Mouse (Mus musculus) CH12.LX (cell line): ENCODE measurements around the gene Nr1h4. TPM values are rescaled to one million over a fixed set of nuclear protein-coding genes. Genes with fewer than 3 reads are reported as not detected.

Experiments
- DNase-seq: peaks from one replicate; pipeline ENCODE4 v3.0.0-alpha.2; 2013; ENCODE audit errors: extremely low read depth
- H3K27ac ChIP-seq: 2 replicates; pipeline ENCODE4 v1.5.1; 2012; ENCODE audit warnings: low read depth, mild to moderate bottlenecking, control low read depth, moderate library complexity; ENCODE audit not compliant: insufficient read depth
- H3K27me3 ChIP-seq: replicated peaks from 2 replicates; pipeline ENCODE3; 2012; ENCODE audit warnings: inconsistent platforms
- H3K36me3 ChIP-seq, 2 experiments: replicated peaks in 1 of 2; 2 replicates each; pipeline versions ENCODE3 to v1.6.1; 2012; ENCODE audit warnings: inconsistent platforms in 1 of 2, low read length in 1 of 2, mild to moderate bottlenecking in 1 of 2, mixed read lengths in 1 of 2, moderate library complexity in 1 of 2; ENCODE audit not compliant: control insufficient read depth in 1 of 2, insufficient read depth in 1 of 2
- H3K4me1 ChIP-seq, 2 experiments: 2 replicates each; pipeline ENCODE4 v1.6.1; 2012; ENCODE audit warnings: inconsistent platforms in 1 of 2, moderate library complexity in 1 of 2; ENCODE audit not compliant: insufficient read depth in 2 of 2, control insufficient read depth in 1 of 2
- H3K4me2 ChIP-seq: 2 replicates; pipeline ENCODE4 v1.6.1; 2012; ENCODE audit warnings: low read depth, mild to moderate bottlenecking, control low read depth; ENCODE audit not compliant: poor library complexity, insufficient read depth, severe bottlenecking
- H3K4me3 ChIP-seq, 3 experiments: fragments of 150-350 bp in 1 of 3; sonication (generic) in 1 of 3; replicated peaks in 1 of 3; 2 replicates each; pipeline versions ENCODE3 to v1.5.1; 2011 to 2012; ENCODE audit warnings: low read depth in 2 of 3, low read length in 2 of 3, mild to moderate bottlenecking in 2 of 3, moderate library complexity in 2 of 3, control low read depth in 1 of 3, improper control_type of control experiment in 1 of 3, inconsistent platforms in 1 of 3, mixed read lengths in 1 of 3; ENCODE audit not compliant: poor library complexity in 1 of 3
- H3K79me2 ChIP-seq: replicated peaks from 2 replicates; pipeline ENCODE4 v1.6.1; 2012; ENCODE audit warnings: mild to moderate bottlenecking, moderate library complexity; ENCODE audit not compliant: control insufficient read depth, poor library complexity, insufficient read depth, severe bottlenecking; ENCODE audit errors: extremely low read depth
- H3K9ac ChIP-seq: 2 replicates; pipeline ENCODE4 v1.6.1; 2012; ENCODE audit warnings: low read depth, mild to moderate bottlenecking, control low read depth, moderate library complexity; ENCODE audit not compliant: insufficient read depth
- H3K9me3 ChIP-seq: replicated peaks from 2 replicates; pipeline ENCODE3; 2012; ENCODE audit warnings: low read length, inconsistent platforms, mixed read lengths
- BHLHE40 ChIP-seq: IDR thresholded peaks from 2 replicates; pipeline ENCODE4 v1.6.1; 2011; ENCODE audit warnings: mild to moderate bottlenecking, low read depth, low read length, improper control_type of control experiment
- CHD1 ChIP-seq: IDR thresholded peaks from 2 replicates; pipeline ENCODE4 v1.6.1; 2012; ENCODE audit warnings: low read depth, low read length, improper control_type of control experiment, inconsistent platforms
- CHD2 ChIP-seq: IDR thresholded peaks from 2 replicates; pipeline ENCODE4 v1.6.1; 2011; ENCODE audit warnings: low read length, improper control_type of control experiment
- CTCF ChIP-seq, 2 experiments: IDR thresholded peaks in 1 of 2; conservative IDR thresholded peaks in 1 of 2; 2 replicates each; pipeline ENCODE4 v1.5.1; 2011 to 2012; ENCODE audit warnings: low read depth in 2 of 2, low read length in 2 of 2, improper control_type of control experiment in 1 of 2, inconsistent platforms in 1 of 2, mild to moderate bottlenecking in 1 of 2, moderate library complexity in 1 of 2
- E2F4 ChIP-seq: IDR thresholded peaks from 2 replicates; pipeline ENCODE4 v1.6.1; 2011; ENCODE audit warnings: low read depth, low read length, improper control_type of control experiment; ENCODE audit not compliant: insufficient replicate concordance
- ELF1 ChIP-seq: IDR thresholded peaks from 2 replicates; pipeline ENCODE4 v1.6.1; 2014; ENCODE audit warnings: low read depth, mild to moderate bottlenecking, inconsistent platforms, low read length, improper control_type of control experiment
- ETS1 ChIP-seq: conservative IDR thresholded peaks from 2 replicates; pipeline ENCODE4 v1.6.1; 2012; ENCODE audit warnings: low read depth, mild to moderate bottlenecking, inconsistent platforms, low read length, improper control_type of control experiment, moderate library complexity
- JUN ChIP-seq: IDR thresholded peaks from 2 replicates; pipeline ENCODE4 v1.6.1; 2011; ENCODE audit warnings: low read depth, mild to moderate bottlenecking, low read length, improper control_type of control experiment, moderate library complexity; ENCODE audit not compliant: insufficient read depth
- JUND ChIP-seq: conservative IDR thresholded peaks from 2 replicates; pipeline ENCODE4 v1.6.1; 2011; ENCODE audit warnings: low read depth, low read length, improper control_type of control experiment
- KAT2A ChIP-seq: IDR thresholded peaks from 2 replicates; pipeline ENCODE4 v1.6.1; 2012; ENCODE audit warnings: low read length, improper control_type of control experiment, inconsistent platforms; ENCODE audit not compliant: insufficient replicate concordance
- MAFK ChIP-seq: IDR thresholded peaks from 2 replicates; pipeline ENCODE4 v1.6.1; 2011; ENCODE audit warnings: low read length, improper control_type of control experiment; ENCODE audit not compliant: insufficient replicate concordance
- MAX ChIP-seq: IDR thresholded peaks from 2 replicates; pipeline ENCODE4 v1.6.1; 2011; ENCODE audit warnings: low read length, improper control_type of control experiment
- MAZ ChIP-seq: IDR thresholded peaks from 2 replicates; pipeline ENCODE4 v1.6.1; 2012; ENCODE audit warnings: low read depth, mild to moderate bottlenecking, inconsistent platforms, low read length, improper control_type of control experiment, moderate library complexity
- MEF2A ChIP-seq: IDR thresholded peaks from 2 replicates; pipeline ENCODE4 v1.6.1; 2014; ENCODE audit warnings: low read depth, mild to moderate bottlenecking, inconsistent platforms, low read length, improper control_type of control experiment, borderline replicate concordance
- MXI1 ChIP-seq: IDR thresholded peaks from 2 replicates; pipeline ENCODE4 v1.6.1; 2011; ENCODE audit warnings: mild to moderate bottlenecking, low read depth, low read length, improper control_type of control experiment
- MYC ChIP-seq: IDR thresholded peaks from 2 replicates; pipeline ENCODE4 v1.6.1; 2011; ENCODE audit warnings: low read depth, mild to moderate bottlenecking, improper control_type of control experiment, low read length
- POLR2A ChIP-seq: IDR thresholded peaks from 2 replicates; pipeline ENCODE4 v1.6.1; 2011; ENCODE audit warnings: low read depth, mild to moderate bottlenecking, improper control_type of control experiment, low read length
- RAD21 ChIP-seq: IDR thresholded peaks from 2 replicates; pipeline ENCODE4 v1.6.1; 2011; ENCODE audit warnings: low read depth, mild to moderate bottlenecking, low read length, improper control_type of control experiment, moderate library complexity
- RCOR1 ChIP-seq: conservative IDR thresholded peaks from 2 replicates; pipeline ENCODE4 v1.6.1; 2012; ENCODE audit warnings: low read depth, mild to moderate bottlenecking, inconsistent platforms, low read length, improper control_type of control experiment
- SIN3A ChIP-seq: IDR thresholded peaks from 2 replicates; pipeline ENCODE4 v1.6.1; 2012; ENCODE audit warnings: low read length, improper control_type of control experiment, inconsistent platforms
- TBP ChIP-seq: conservative IDR thresholded peaks from 2 replicates; pipeline ENCODE4 v1.6.1; 2011; ENCODE audit warnings: low read depth, low read length, improper control_type of control experiment
- TCF12 ChIP-seq: IDR thresholded peaks from 2 replicates; pipeline ENCODE4 v1.6.1; 2014; ENCODE audit warnings: low read depth, mild to moderate bottlenecking, inconsistent platforms, low read length, improper control_type of control experiment
- UBTF ChIP-seq: IDR thresholded peaks from 2 replicates; pipeline ENCODE4 v1.6.1; 2012; ENCODE audit warnings: low read depth, mild to moderate bottlenecking, inconsistent platforms, low read length, improper control_type of control experiment, moderate library complexity
- USF1 ChIP-seq: IDR thresholded peaks from 2 replicates; pipeline ENCODE4 v1.6.1; 2014; ENCODE audit warnings: low read depth, mild to moderate bottlenecking, inconsistent platforms, low read length, improper control_type of control experiment
- USF2 ChIP-seq: conservative IDR thresholded peaks from 2 replicates; pipeline ENCODE4 v1.6.1; 2011; ENCODE audit warnings: low read depth, low read length, improper control_type of control experiment
- ZC3H11A ChIP-seq: IDR thresholded peaks from 2 replicates; pipeline ENCODE4 v1.6.1; 2012; ENCODE audit warnings: low read depth, mild to moderate bottlenecking, inconsistent platforms, low read length, improper control_type of control experiment
- ZMIZ1 ChIP-seq: IDR thresholded peaks from 2 replicates; pipeline ENCODE4 v1.6.1; 2012; ENCODE audit warnings: low read depth, mild to moderate bottlenecking, inconsistent platforms, low read length, improper control_type of control experiment
- dilution Hi-C: fragments of 300-500 bp; cut with MboI; formaldehyde crosslinking; loops from 2 replicates; pipeline ENCODE4 v1.14.3; 2020; ENCODE audit warnings: low sequenced_read_pairs; ENCODE audit not compliant: extremely low pct_unique_long_range_greater_than_20kb, extremely low pct_ligation_motif_present
- in situ Hi-C: fragments of 300-500 bp; cut with MboI; formaldehyde crosslinking; loops from 3 replicates; pipeline ENCODE4 v1.14.3; 2019; ENCODE audit warnings: low sequenced_read_pairs, low pct_ligation_motif_present, low pct_unique_long_range_greater_than_20kb, mixed read lengths
- polyA plus RNA-seq: library from polyadenylated mRNA; unstranded; fragments of >175 nt; gene quantifications from 2 replicates; pipeline ENCODE4 v1.2.1, GENCODE M21; 2012; ENCODE audit warnings: low read depth; ENCODE audit not compliant: insufficient read length
- total RNA-seq, 2 experiments: library from RNA; depleted of rRNA; stranded (reverse); fragments of 300-350 nt in 1 of 2; fragments of >200 nt in 1 of 2; gene quantifications; 2 replicates each; pipeline ENCODE4 v1.2.3; 2012 to 2014

The Nr1h4 gene
- total and polyA plus RNA-seq, 3 experiments: not detected

DNA sequence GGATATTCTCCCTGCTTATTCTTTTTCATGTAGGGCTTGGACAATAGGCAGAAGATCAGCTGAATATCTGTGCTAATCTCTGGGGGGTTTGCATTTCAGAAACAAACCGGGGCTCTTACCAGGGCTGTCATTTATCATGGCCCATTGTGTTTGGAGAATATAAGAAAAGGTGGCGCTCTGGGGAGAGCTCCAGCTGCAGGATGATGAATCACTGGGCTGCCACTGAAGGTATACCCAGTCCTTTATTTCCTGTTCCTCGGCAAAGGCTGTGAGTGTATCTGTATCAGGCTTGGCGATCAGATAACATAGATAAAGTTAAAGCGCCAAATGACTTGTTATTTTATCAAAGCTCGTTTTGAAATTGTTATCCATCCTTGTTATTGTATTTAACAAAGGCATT lies 14.6 kb upstream of the Nr1h4 start:
- in situ Hi-C loops: no loop called here
- no peak for DNase-seq
- no peak overlapping the region for H3K4me3 ChIP-seq
- no peak overlapping the region for H3K4me2 ChIP-seq
- no peaks in the 10 kb centered on the region for H3K9me3 ChIP-seq
- TF ChIP-seq E2F4: no peak
- TF ChIP-seq MEF2A: no peak
- no peak for TF ChIP-seq ETS1
- TF ChIP-seq TBP: no peak
- no peak for TF ChIP-seq MAX
- no peak for TF ChIP-seq BHLHE40
- TF ChIP-seq USF1: no peak
- no peak for TF ChIP-seq RCOR1
- no peak for TF ChIP-seq UBTF
- TF ChIP-seq SIN3A: no peak
- no peak for TF ChIP-seq CTCF (conservative IDR thresholded peaks at IDR 0.05 in 1 of 2, IDR thresholded peaks at IDR 0.05 in 1 of 2; ENCODE audit: low read depth in 2 of 2, low read length in 2 of 2)
- TF ChIP-seq CHD1: no peak
- no peaks in the 10 kb centered on the region for H3K27me3 ChIP-seq
- H3K79me2 ChIP-seq: no peaks in the 10 kb centered on the region
- no peak overlapping the region for H3K9ac ChIP-seq
- H3K36me3 ChIP-seq: no peaks in the 10 kb centered on the region
- H3K27ac ChIP-seq: no peak overlapping the region
- dilution Hi-C loops: no loop called here
- no peaks in the 10 kb centered on the region for H3K4me1 ChIP-seq

DNA sequence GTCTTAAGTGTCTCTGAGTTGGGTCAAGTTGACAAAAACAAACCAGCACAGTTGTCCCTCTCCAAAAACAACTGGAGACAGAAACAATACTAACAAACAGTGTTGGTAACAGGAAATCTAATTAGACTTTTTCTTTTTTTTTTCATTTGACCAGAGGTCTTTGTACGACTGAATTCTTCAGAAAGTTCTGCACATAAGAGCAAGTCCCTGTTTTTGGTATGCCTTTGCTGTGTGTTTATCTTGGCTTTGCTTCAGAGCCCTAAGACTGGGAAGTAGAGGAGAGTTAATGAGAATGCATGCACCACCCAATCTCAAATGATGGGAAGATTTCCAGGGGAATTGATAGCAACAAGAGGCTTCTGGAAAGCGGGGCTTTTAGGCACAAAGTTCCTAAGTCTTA lies 13.6 kb upstream of the Nr1h4 start:
- no peak overlapping the region for H3K9ac ChIP-seq
- H3K4me3 ChIP-seq: no peak overlapping the region
- TF ChIP-seq ZMIZ1: no peak
- no peak for TF ChIP-seq SIN3A
- no peak for TF ChIP-seq CHD2
- no peak for TF ChIP-seq MAFK
- TF ChIP-seq ZC3H11A: no peak
- no peak for TF ChIP-seq BHLHE40
- H3K27ac ChIP-seq: no peak overlapping the region
- no peaks in the 10 kb centered on the region for H3K36me3 ChIP-seq
- no peak overlapping the region for H3K4me2 ChIP-seq
- in situ Hi-C loops: no loop called here
- H3K4me1 ChIP-seq: no peaks in the 10 kb centered on the region
- no peaks in the 10 kb centered on the region for H3K9me3 ChIP-seq
- no peaks in the 10 kb centered on the region for H3K27me3 ChIP-seq
- dilution Hi-C loops: no loop called here
- DNase-seq: no peak
- no peaks in the 10 kb centered on the region for H3K79me2 ChIP-seq

DNA sequence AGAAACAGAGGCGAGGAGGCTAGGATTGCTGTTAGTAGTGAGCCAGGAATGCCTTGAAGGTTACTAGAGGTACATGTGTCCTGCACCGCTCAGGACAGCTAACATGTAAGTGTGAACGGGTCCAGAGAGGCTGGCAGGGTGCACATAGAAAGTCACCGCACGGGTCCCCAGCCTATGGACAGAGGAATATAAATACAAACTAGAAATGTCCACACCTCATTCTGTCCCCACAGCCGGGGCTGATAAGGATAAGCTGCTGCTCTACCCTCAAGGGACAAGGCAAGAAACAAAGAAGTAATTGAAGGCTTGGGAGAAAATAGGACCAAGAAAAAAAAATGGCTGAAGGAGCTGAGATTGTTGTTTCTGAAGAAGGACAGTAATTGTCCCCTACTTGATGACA lies 10.5 kb upstream of the Nr1h4 start:
- H3K4me3 ChIP-seq: no peak overlapping the region
- in situ Hi-C loops (no loop called here), dilution Hi-C loops (no loop called here)
- no peaks in the 10 kb centered on the region for H3K4me1 ChIP-seq
- no peak overlapping the region for H3K9ac ChIP-seq
- H3K79me2 ChIP-seq: no peaks in the 10 kb centered on the region
- H3K4me2 ChIP-seq: no peak overlapping the region
- no peak for DNase-seq
- H3K27me3 ChIP-seq: no peaks in the 10 kb centered on the region
- H3K27ac ChIP-seq: no peak overlapping the region
- H3K36me3 ChIP-seq: no peaks in the 10 kb centered on the region
- H3K9me3 ChIP-seq: no peaks in the 10 kb centered on the region
- no peak for TF ChIP-seq ELF1
- no peak for TF ChIP-seq ZC3H11A
- TF ChIP-seq ZMIZ1: no peak
- TF ChIP-seq TBP: no peak
- TF ChIP-seq TCF12: no peak
- no peak for TF ChIP-seq CHD2
- no peak for TF ChIP-seq KAT2A
- no peak for TF ChIP-seq USF2
- no peak for TF ChIP-seq RCOR1
- no peak for TF ChIP-seq JUN
- no peak for TF ChIP-seq RAD21
- no peak for TF ChIP-seq MAZ
- no peak for TF ChIP-seq CHD1
- TF ChIP-seq MYC: no peak
- no peak for TF ChIP-seq JUND
- TF ChIP-seq POLR2A: no peak
- TF ChIP-seq MXI1: no peak
- TF ChIP-seq, all 38 proteins: peak for 0
